Mouse (Mus musculus): ENCODE results near the gene Clec3b. TPM values are rescaled to one million over a fixed set of nuclear protein-coding genes. Genes with fewer than 3 reads are reported as not detected.

Gene Clec3b
- 5.8 and 8.4 TPM in 2 replicates for polyA plus RNA-seq (2012; rRNA removed)

GRCm38 (mm10) chr9:123150241-123151020, at the start of gene Clec3b:
Clec3b (plus strand) TSS chr9:123150946.
- no peak for DNase-seq (ENCODE audit: extremely low spot score in 1 of 2, low spot score in 1 of 2)

GRCm38 (mm10) chr9:123103425-123103824, 47.3 kb upstream of the Clec3b start:
- DNase-seq (ENCODE audit: extremely low spot score in 1 of 2, low spot score in 1 of 2) = no peak

GRCm38 (mm10) chr9:123104362-123104761, 46.4 kb upstream of the Clec3b start:
- DNase-seq (ENCODE audit: extremely low spot score in 1 of 2, low spot score in 1 of 2) = no peak

- DNase-seq (ENCODE audit: extremely low spot score in 1 of 2, low spot score in 1 of 2) = no peak
Observed at GRCm38 (mm10) chr9:123107186-123107585, 43.6 kb upstream of the Clec3b start.

- no peak for DNase-seq (ENCODE audit: extremely low spot score in 1 of 2, low spot score in 1 of 2)
Observed at GRCm38 (mm10) chr9:123109188-123109587, 41.6 kb upstream of the Clec3b start.

DNA sequence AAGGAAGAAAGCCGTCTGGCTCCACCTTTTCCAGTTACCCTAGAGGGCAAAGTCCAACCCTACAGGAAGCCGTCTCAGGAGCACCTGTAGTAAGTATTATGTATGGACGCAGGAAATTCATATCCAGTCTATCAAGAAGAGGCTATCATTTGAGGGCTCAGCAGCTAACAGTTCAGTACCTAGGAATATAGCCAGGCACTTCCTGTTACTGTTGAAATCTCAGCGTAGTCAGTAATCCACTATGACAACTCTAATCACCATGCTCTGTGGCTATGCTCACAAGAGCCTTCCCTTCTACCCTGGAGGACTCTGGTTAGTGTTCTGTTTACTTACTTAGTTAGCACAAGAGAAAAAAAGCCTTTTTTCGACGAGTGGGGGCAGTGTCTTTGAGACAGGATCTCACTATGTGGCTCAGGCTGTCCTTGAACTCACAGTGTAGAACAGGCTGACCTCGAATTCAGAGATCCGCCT, 39.0 kb upstream of the Clec3b start:
- DNase-seq (ENCODE audit: extremely low spot score in 1 of 2, low spot score in 1 of 2) = no peak

- DNase-seq (ENCODE audit: extremely low spot score in 1 of 2, low spot score in 1 of 2) = peak; percentile 68 to 86
Observed at GRCm38 (mm10) chr9:123112805-123113521, 37.8 kb upstream of the Clec3b start, which contains the start of the genes Zdhhc3 and Exosc7. Zdhhc3 (minus strand) TSS chr9:123113205. Exosc7 (plus strand) TSS chr9:123113215.

DNA sequence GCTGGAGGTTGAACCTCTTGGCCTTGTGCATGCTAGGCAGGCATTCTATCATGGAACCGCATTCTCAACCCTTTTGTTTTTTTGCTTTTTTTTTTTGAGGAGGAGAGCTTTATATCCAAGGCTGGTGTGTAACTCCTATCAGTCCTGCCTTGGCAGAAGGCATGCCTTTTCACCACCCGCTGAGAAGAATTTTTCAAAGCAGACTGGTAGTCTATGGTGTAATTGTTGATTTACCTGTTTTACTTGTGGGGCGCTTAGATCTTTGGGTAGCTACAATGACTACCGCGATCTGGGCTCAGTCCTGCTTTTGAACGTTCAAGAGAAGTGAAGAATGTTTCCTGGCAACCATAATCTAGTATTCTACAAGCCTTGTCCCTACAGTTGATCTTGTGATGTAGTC, 36.8 kb upstream of the Clec3b start:
- no peak for DNase-seq (ENCODE audit: extremely low spot score in 1 of 2, low spot score in 1 of 2)

DNA sequence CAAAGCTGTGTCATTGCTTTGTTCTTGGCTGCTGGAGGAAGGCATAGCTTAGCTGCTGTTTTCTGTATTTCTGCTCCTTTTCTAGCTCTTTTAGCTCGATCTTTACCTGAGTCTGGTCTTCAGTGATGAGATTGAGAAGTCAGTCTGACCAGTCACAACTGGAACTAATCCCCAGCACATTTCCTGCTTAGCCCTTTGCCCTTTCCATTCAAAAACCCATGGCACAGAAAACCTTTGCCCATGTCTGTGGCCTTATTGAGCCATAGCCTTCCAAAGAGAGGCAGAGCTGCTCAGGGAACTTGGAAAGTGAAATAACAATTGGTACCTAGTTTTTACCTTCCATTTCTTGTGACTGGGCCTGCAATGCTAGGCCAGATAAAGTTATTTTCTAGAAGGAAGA, 35.2 kb upstream of the Clec3b start:
- no peak for DNase-seq (ENCODE audit: extremely low spot score in 1 of 2, low spot score in 1 of 2)

- DNase-seq (ENCODE audit: extremely low spot score in 1 of 2, low spot score in 1 of 2) = peak in 1 of 2 experiments; percentile 25
Observed at GRCm38 (mm10) chr9:123123017-123123416, 27.7 kb upstream of the Clec3b start.

- peak in 1 of 2 experiments; percentile 12 for DNase-seq (ENCODE audit: extremely low spot score in 1 of 2, low spot score in 1 of 2)
Observed at GRCm38 (mm10) chr9:123123571-123124412, 27.0 kb upstream of the Clec3b start.

- DNase-seq (ENCODE audit: extremely low spot score in 1 of 2, low spot score in 1 of 2) = no peak
Observed at GRCm38 (mm10) chr9:123124413-123124981, 26.2 kb upstream of the Clec3b start.

- no peak for DNase-seq (ENCODE audit: extremely low spot score in 1 of 2, low spot score in 1 of 2)
Observed at GRCm38 (mm10) chr9:123127663-123128062, 23.1 kb upstream of the Clec3b start.

- no peak for DNase-seq (ENCODE audit: extremely low spot score in 1 of 2, low spot score in 1 of 2)
Observed at GRCm38 (mm10) chr9:123132994-123133393, 17.8 kb upstream of the Clec3b start.

- DNase-seq (ENCODE audit: extremely low spot score in 1 of 2, low spot score in 1 of 2) = peak in 1 of 2 experiments; percentile 45
Observed at GRCm38 (mm10) chr9:123136953-123137682, 13.6 kb upstream of the Clec3b start.

DNA sequence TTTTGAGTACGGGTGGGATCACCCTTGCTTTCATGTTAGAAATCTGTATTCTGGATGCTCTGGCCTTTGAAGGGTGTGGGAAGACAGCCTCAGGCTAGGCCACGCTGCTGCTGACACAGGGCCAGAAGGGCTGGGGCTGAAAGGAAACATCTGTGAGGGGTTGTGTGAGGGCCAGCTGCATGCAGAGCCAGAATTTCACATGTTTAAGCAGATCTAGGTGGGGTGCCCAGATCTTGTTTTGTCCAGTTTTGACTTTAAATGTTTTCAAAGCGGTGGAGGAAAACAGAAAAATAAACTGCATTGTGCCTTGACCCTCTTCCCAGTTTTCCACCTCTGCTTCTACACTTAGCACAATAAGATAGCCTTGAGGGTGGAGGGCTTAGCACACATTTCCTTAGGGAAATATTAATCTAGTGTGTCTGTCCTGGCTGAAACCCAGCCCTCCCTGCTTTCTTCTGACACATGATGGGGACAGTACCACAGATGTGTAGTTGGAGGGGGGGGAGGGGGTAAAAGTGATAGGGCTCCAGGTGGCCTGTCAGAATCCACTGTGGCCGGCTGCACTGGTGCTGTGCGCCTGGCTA, 11.8 kb upstream of the Clec3b start:
- DNase-seq (ENCODE audit: extremely low spot score in 1 of 2, low spot score in 1 of 2) = no peak

DNA sequence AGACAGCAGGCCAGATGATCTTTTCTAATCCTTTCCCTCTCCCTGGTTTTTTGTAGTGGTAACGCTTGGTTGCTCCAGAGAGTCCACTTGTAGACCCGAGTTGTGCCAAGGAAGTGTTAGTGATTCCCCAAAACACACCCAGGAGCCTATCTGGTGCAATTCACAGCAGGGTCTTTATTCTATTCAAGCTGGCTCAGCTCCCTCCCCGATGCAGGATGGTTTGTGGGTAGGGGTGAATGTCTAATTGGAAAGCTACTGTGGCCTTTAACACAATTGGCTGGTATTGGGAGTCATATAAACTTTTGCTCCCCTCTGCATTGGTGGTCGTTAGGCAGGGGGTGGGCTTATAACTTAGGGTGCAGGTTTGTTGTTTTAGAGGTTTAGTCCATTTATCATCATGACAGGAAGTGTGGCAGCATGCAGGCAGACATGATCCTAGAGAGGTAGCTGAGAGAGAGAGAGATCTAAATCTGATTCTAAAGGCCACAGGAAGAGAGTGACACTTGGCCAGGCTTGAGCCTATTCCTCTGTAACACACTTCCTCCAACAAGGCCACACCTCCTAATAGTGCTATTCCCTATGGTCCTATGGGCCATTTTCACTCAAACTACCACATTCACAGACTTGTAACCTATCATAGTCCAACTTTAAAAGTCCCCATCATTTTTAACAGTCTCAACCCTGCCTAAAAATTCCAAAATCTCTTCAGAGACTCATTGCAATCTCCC, 10.7 kb upstream of the Clec3b start:
- DNase-seq (ENCODE audit: extremely low spot score in 1 of 2, low spot score in 1 of 2) = no peak

- no peak for DNase-seq (ENCODE audit: extremely low spot score in 1 of 2, low spot score in 1 of 2)
Observed at GRCm38 (mm10) chr9:123148430-123148829, 2.3 kb upstream of the Clec3b start.

GRCm38 (mm10) chr9:123151561-123151960, 815 bp downstream of the Clec3b start:
- no peak for DNase-seq (ENCODE audit: extremely low spot score in 1 of 2, low spot score in 1 of 2)

All from frontal cortex, adult 2 months (tissue).